Mouse (Mus musculus): ENCODE data around the gene Ces1b. TPM values are rescaled to one million over a fixed set of nuclear protein-coding genes. Genes with fewer than 3 reads are reported as not detected.

The Ces1b gene
- polyA plus RNA-seq (2015; fragmentation: Illumina TruSeq; extraction: RNeasy Lipid Tissue Mini Kit (QIAGEN cat#74804); ENCODE audit: low read depth, low replicate concordance): not detected

GRCm38 (mm10) chr8:93079887-93080286 is at the start of gene Ces1b:
Ces1b (minus strand) TSS chr8:93080017.

GRCm38 (mm10) chr8:93048092-93048491 is 31.7 kb downstream of the Ces1b start, which contains the start of gene Ces1a:
Ces1a (minus strand) TSS chr8:93048192.

Other genes starting within 250 kb of the Ces1b start
- 12.4 TPM for gene Lpcat2, start 224.7 kb downstream of the Ces1b start, polyA plus RNA-seq (2015; fragmentation: Illumina TruSeq; extraction: RNeasy Lipid Tissue Mini Kit (QIAGEN cat#74804); ENCODE audit: low read depth, low replicate concordance)
- 0.65 TPM for gene Capns2, start 178.6 kb downstream of the Ces1b start, polyA plus RNA-seq (2015; fragmentation: Illumina TruSeq; extraction: RNeasy Lipid Tissue Mini Kit (QIAGEN cat#74804); ENCODE audit: low read depth, low replicate concordance)
- 0.34 TPM for gene Slc6a2, start 119.9 kb downstream of the Ces1b start, polyA plus RNA-seq (2015; fragmentation: Illumina TruSeq; extraction: RNeasy Lipid Tissue Mini Kit (QIAGEN cat#74804); ENCODE audit: low read depth, low replicate concordance)
- not detected for gene Ces1a, start 31.8 kb downstream of the Ces1b start, polyA plus RNA-seq (2015; fragmentation: Illumina TruSeq; extraction: RNeasy Lipid Tissue Mini Kit (QIAGEN cat#74804); ENCODE audit: low read depth, low replicate concordance)
- gene Ces1c, start 51.3 kb upstream of the Ces1b start, polyA plus RNA-seq (2015; fragmentation: Illumina TruSeq; extraction: RNeasy Lipid Tissue Mini Kit (QIAGEN cat#74804); ENCODE audit: low read depth, low replicate concordance): 0.40 TPM
- gene Ces1d, start 117.8 kb upstream of the Ces1b start, polyA plus RNA-seq (2015; fragmentation: Illumina TruSeq; extraction: RNeasy Lipid Tissue Mini Kit (QIAGEN cat#74804); ENCODE audit: low read depth, low replicate concordance): 0.62 TPM
- not detected for gene Ces1e, start 149.6 kb upstream of the Ces1b start, polyA plus RNA-seq (2015; fragmentation: Illumina TruSeq; extraction: RNeasy Lipid Tissue Mini Kit (QIAGEN cat#74804); ENCODE audit: low read depth, low replicate concordance)
- gene Ces1f, start 199.7 kb upstream of the Ces1b start, polyA plus RNA-seq (2015; fragmentation: Illumina TruSeq; extraction: RNeasy Lipid Tissue Mini Kit (QIAGEN cat#74804); ENCODE audit: low read depth, low replicate concordance): not detected